Mouse (Mus musculus) intestine, postnatal 0 days (tissue): ENCODE data around the gene Eps15l1. TPM values are rescaled to one million over a fixed set of nuclear protein-coding genes. Genes with fewer than 3 reads are reported as not detected.

Experiments
- ATAC-seq: fragments of 200-750 bp; cut with Nextera tagmentation; 2 replicates; pipeline ENCODE4 v1.8.0; 2017; ENCODE audit warnings: mild to moderate bottlenecking, moderate TSS enrichment, moderate library complexity
- H3K27ac ChIP-seq: fragments of 300-500 bp; sonication (generic); 2 replicates; pipeline ENCODE4 v1.5.1; 2014; ENCODE audit warnings: mild to moderate bottlenecking, low read depth, low read length, moderate library complexity
- H3K27me3 ChIP-seq: fragments of 300-500 bp; sonication (generic); replicated peaks from 2 replicates; pipeline ENCODE4 v1.6.1; 2014; ENCODE audit warnings: low read length, mixed read lengths; ENCODE audit not compliant: control insufficient read depth, insufficient read depth
- H3K36me3 ChIP-seq: fragments of 300-500 bp; sonication (generic); 2 replicates; pipeline ENCODE4 v1.6.1; 2014; ENCODE audit warnings: mild to moderate bottlenecking, moderate library complexity; ENCODE audit not compliant: control insufficient read depth, insufficient read depth
- H3K4me1 ChIP-seq: fragments of 300-500 bp; sonication (generic); replicated peaks from 2 replicates; pipeline ENCODE4 v1.6.1; 2014; ENCODE audit warnings: antibody characterized with exemption, low read length, mixed read lengths; ENCODE audit not compliant: control insufficient read depth, insufficient read depth
- H3K4me2 ChIP-seq: fragments of 300-500 bp; sonication (generic); replicated peaks from 2 replicates; pipeline ENCODE4 v1.6.1; 2014; ENCODE audit warnings: low read depth, mild to moderate bottlenecking, moderate library complexity
- H3K4me3 ChIP-seq: fragments of 300-500 bp; sonication (generic); 2 replicates; pipeline ENCODE4 v1.5.1; 2014; ENCODE audit warnings: low read depth, low read length
- H3K9ac ChIP-seq: fragments of 300-500 bp; sonication (generic); 2 replicates; pipeline ENCODE4 v1.6.1; 2014; ENCODE audit warnings: mild to moderate bottlenecking, low read depth, low read length
- H3K9me3 ChIP-seq: fragments of 300-500 bp; sonication (generic); 2 replicates; pipeline ENCODE4 v1.6.1; 2016; ENCODE audit warnings: mixed run types; ENCODE audit not compliant: control insufficient read depth
- CTCF ChIP-seq: sonication (generic); IDR thresholded peaks from 2 replicates; pipeline ENCODE4 v1.5.1; 2016; ENCODE audit warnings: low read depth, mild to moderate bottlenecking, control low read depth, antibody characterized with exemption, moderate library complexity
- WGBS: fragments of 180-500 bp; shearing (Covaris S2); extraction: QIAGEN DNeasy Blood & Tissue Kit; methylation state at CpG from one replicate; pipeline ENCODE4 v1.1.7; 2014; 5-methylcytosine and 5-hydroxymethylcytosine counted together
- polyA plus RNA-seq: library from polyadenylated mRNA; unstranded; fragments of >200 nt; fragmentation: Nextera tagmentation; extraction: Ambion mirVana; gene quantifications from 2 replicates; pipeline ENCODE4 v1.2.1, GENCODE M21; 2015

Eps15l1 gene
- polyA plus RNA-seq, 1 experiment from 2014 or later = 16.3 TPM

GRCm38 (mm10) chr8:72420571-72421361 lies 494 bp downstream of the Eps15l1 start:
- H3K4me2 ChIP-seq = peak overlapping the region; percentile 88
- 1% methylated on average over 68 of the region's 73 CpGs for WGBS
- H3K27ac ChIP-seq = peak overlapping the region; percentile 84
- peak overlapping the region; percentile 80 for H3K9ac ChIP-seq
- H3K36me3 ChIP-seq = no peaks in the 10 kb centered on the region; the same call in 1 of the 2 replicates
- no peak for TF ChIP-seq CTCF
- H3K27me3 ChIP-seq = no peaks in the 10 kb centered on the region
- peak overlapping the region; percentile 81 for H3K4me3 ChIP-seq
- H3K4me1 ChIP-seq = peaks cover 3% of the 10 kb centered on the region; the same call in 1 of the 2 replicates
- no peaks in the 10 kb centered on the region for H3K9me3 ChIP-seq
- peak; percentile 19 for ATAC-seq

GRCm38 (mm10) chr8:72418073-72418472 lies 3.2 kb downstream of the Eps15l1 start:
- no peak for TF ChIP-seq CTCF
- H3K4me1 ChIP-seq = peaks cover 6% of the 10 kb centered on the region; the same call in 1 of the 2 replicates
- 87% methylated on average over 4 of the region's 4 CpGs for WGBS
- H3K27ac ChIP-seq = no peak overlapping the region
- no peak overlapping the region for H3K4me2 ChIP-seq
- ATAC-seq = no peak
- no peaks in the 10 kb centered on the region for H3K9me3 ChIP-seq
- H3K4me3 ChIP-seq = no peak overlapping the region
- no peak overlapping the region for H3K9ac ChIP-seq
- H3K27me3 ChIP-seq = no peaks in the 10 kb centered on the region
- H3K36me3 ChIP-seq = no peaks in the 10 kb centered on the region; the same call in 1 of the 2 replicates

- ATAC-seq = no peak
- Histone ChIP-seq H3K27ac (no peak overlapping the region), H3K36me3 (no peaks in the 10 kb centered on the region; the same call in 1 of the 2 replicates), H3K9ac (no peak overlapping the region), H3K4me1 (peaks cover 13% of the 10 kb centered on the region; the same call in 1 of the 2 replicates), H3K4me3 (no peak overlapping the region), H3K9me3 (no peaks in the 10 kb centered on the region), H3K4me2 (no peak overlapping the region), H3K27me3 (no peaks in the 10 kb centered on the region)
- WGBS = 64% methylated on average over 2 of the region's 2 CpGs
- TF ChIP-seq CTCF = no peak
Observed at GRCm38 (mm10) chr8:72415252-72415651, 6.0 kb downstream of the Eps15l1 start.

- Histone ChIP-seq H3K9me3 (no peaks in the 10 kb centered on the region), H3K9ac (no peak overlapping the region), H3K27me3 (no peaks in the 10 kb centered on the region), H3K36me3 (no peaks in the 10 kb centered on the region; the same call in 1 of the 2 replicates), H3K27ac (no peak overlapping the region), H3K4me3 (no peak overlapping the region), H3K4me2 (no peak overlapping the region), H3K4me1 (peaks cover 13% of the 10 kb centered on the region; the same call in 1 of the 2 replicates)
- ATAC-seq = peak; percentile 46; the same call in 1 of the 2 replicates
- WGBS = 49% methylated on average over 7 of the region's 7 CpGs
- peak; percentile 25; the same call in 1 of the 2 replicates for TF ChIP-seq CTCF
Observed at GRCm38 (mm10) chr8:72413839-72414238, 7.4 kb downstream of the Eps15l1 start.

- H3K9ac ChIP-seq = no peak overlapping the region; the same call in 1 of the 2 replicates
- no peaks in the 10 kb centered on the region for H3K9me3 ChIP-seq
- H3K36me3 ChIP-seq = no peaks in the 10 kb centered on the region
- no peak overlapping the region for H3K4me3 ChIP-seq
- no peak overlapping the region for H3K27ac ChIP-seq
- ATAC-seq = no peak
- no peak overlapping the region for H3K4me2 ChIP-seq
- 62% methylated on average over 3 of the region's 3 CpGs for WGBS
- 0 out of 2 replicates have a peak, but pooled peaks cover 10% of the 10 kb centered on the region for H3K4me1 ChIP-seq
- no peak for TF ChIP-seq CTCF
- H3K27me3 ChIP-seq = no peaks in the 10 kb centered on the region
Observed at GRCm38 (mm10) chr8:72409443-72409842, 11.8 kb downstream of the Eps15l1 start.

- 89% methylated on average over 1 of the region's 1 CpGs for WGBS
- Histone ChIP-seq H3K27me3 (no peaks in the 10 kb centered on the region), H3K4me2 (no peak overlapping the region), H3K4me3 (no peak overlapping the region), H3K9ac (no peak overlapping the region), H3K36me3 (no peaks in the 10 kb centered on the region), H3K9me3 (no peaks in the 10 kb centered on the region), H3K4me1 (0 out of 2 replicates have a peak, but pooled peaks cover 10% of the 10 kb centered on the region), H3K27ac (no peak overlapping the region; the same call in 1 of the 2 replicates)
- no peak for ATAC-seq
- TF ChIP-seq CTCF = no peak
Observed at GRCm38 (mm10) chr8:72407878-72408277, 13.4 kb downstream of the Eps15l1 start.
